Mouse (Mus musculus): ENCODE results near the gene 4930470P17Rik. TPM values are rescaled to one million over a fixed set of nuclear protein-coding genes. Genes with fewer than 3 reads are reported as not detected.

4930470P17Rik gene
- total RNA-seq, 2 experiments from 2014 or later = not detected

Other genes with a start within 250 kb of the 4930470P17Rik start
- gene Bcas1, start 174.2 kb downstream of the 4930470P17Rik start, total RNA-seq (2021) = under 1 TPM; 0.24 to 0.97 TPM
- gene Pfdn4, start 105.6 kb downstream of the 4930470P17Rik start, total RNA-seq (2021) = 10 to 100 TPM; 15.4 to 17.2 TPM
- gene Cyp24a1, start 104.9 kb downstream of the 4930470P17Rik start, total RNA-seq (2021) = not detected
- gene Dok5, start 129.8 kb upstream of the 4930470P17Rik start, total RNA-seq (2021) = under 1 TPM; 0.52 to 0.60 TPM